Mouse (Mus musculus): ENCODE data around the gene Grb7.

DNA sequence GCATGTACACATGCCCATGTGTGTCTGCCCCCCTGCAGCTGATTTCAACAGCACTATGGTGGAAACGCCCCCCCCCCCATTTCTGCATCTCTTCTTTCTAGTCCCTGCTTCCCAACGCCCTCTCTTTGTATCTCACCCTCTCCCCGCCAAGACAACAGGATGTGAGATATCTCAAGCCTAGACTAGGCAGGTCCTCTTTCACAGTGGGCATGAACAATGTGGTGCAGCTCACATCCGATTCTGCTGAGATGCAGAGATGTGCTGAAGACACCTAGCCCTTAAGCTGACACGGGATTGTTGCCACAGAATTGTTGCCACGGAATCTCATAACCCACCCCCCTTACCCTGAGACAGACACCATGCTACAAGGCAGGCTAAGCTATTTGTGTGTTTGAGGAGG lies 18.3 kb downstream of the Grb7 start:
- TF ChIP-seq CTCF (IDR thresholded peaks at IDR 0.05; ENCODE audit: extremely low read depth, insufficient read length, insufficient replicate concordance, low read depth, low read length) (no peak), POLR2A (IDR thresholded peaks at IDR 0.05; ENCODE audit: low read depth, low read length) (no peak)

Data from small intestine, adult 2 months (tissue).